Mouse (Mus musculus) embryo, embryonic 10 days (tissue): ENCODE data around the gene Hsd17b11.
A peak's percentile ranks its signal among the peaks of the same experiment; 100 is the strongest.
"Not testable (repeated sequence)": the region's sequence is repeated elsewhere in the genome, so short reads cannot be mapped to it uniquely, and the experiment has no call there.

Source experiments
- DNase-seq: peaks from one replicate; pipeline ENCODE4 v3.0.0-alpha.2; 2015; ENCODE audit warnings: low spot score

Gene Hsd17b11

DNA sequence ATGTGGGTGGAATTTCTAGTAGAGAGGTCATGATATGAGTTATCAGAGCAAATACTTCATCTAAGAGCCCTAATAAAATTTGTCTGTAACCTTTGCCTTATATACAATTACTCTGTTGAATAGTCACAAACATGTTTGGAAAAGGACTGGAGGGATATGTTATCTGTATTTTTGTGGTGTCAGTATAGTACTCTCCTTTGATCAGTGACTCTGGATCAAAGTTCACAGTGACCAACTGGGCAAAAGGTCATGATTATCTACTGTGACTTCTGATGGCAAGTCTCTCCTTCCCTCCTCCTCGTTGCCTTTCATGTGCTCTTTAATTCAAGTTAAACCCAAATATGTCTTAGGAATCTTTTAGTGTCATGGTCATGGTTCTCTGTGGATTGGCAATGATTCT is 14.1 kb upstream of the Hsd17b11 start:
- no peak for DNase-seq

DNA sequence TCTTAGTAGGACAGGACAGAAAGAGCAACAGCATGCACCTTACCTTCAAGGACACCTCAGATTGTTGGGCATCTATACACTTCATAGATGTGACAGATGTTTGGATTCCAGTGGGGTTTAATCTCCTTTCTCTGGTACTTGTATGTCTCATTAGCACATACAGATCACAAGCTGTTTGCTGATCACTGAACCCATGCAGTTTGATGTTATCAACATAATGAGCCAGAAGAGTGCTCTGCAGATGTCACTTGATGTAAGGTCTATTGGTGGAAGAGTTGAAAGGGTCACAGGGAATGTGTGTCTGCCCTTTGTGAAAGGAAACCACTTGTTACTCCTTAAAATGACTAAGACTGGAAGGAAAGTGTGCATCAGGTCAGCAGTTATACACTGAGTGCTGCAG is 13.3 kb upstream of the Hsd17b11 start:
- DNase-seq, result no peak

DNA sequence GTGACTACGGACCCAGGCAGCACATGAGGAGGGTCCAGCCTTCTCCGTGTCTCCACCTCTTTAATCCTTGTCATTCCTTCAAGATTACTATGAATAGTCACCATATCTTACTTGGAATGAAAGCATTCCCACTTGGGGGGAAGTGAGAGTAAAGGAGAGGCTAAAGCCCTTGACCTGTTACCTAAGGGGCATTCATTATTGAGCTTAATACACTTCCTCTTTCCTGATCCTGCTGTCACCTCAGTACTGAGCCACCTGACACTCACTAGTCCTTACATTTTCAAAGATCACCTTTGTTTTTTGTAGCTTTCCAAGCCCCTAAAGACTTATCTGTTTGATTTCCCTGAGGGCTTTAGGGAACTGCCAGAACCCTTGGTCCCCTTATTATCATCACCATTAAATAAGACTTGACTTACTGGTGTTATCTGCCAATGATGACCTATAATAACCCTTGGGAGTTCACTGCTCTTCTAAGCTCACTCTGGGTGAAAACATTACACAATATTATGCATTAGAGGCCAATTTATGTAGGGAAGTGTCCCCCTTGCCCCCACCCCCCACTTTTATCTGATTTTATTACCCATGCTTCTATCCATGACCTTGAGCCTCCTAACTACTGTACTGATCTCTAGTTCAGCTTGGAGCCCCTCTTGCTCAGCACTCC is 10.8 kb upstream of the Hsd17b11 start:
- no peak for DNase-seq

DNA sequence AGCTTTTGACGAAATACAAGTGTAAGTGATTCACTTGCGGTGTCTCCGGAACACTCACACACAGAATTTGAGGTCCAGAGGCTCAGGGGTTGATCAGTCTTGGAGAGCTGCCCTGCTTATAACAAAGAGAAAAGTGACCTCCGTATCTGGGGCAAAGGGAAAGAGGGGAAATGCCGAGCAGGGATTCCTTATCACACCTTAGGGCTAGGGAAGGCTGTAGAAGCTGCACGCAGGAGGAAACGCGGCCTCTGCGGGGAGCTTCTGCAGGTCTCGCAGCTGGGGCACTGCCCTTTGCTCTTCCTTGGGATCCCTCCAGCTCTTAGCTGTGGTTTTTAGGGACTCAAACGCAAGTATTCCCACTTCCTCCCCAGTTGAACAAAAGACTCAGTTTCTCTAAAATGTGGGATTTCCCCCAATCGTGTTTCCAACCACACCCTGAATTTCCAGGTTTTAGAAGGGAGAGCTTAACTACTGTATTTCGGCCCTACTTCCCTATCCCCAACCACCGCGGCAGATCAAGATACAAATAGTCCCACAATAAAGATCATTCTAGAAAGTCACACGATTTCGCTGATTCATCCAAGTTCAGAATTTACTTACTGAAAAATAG is 3.6 kb upstream of the Hsd17b11 start:
- DNase-seq, result no peak

DNA sequence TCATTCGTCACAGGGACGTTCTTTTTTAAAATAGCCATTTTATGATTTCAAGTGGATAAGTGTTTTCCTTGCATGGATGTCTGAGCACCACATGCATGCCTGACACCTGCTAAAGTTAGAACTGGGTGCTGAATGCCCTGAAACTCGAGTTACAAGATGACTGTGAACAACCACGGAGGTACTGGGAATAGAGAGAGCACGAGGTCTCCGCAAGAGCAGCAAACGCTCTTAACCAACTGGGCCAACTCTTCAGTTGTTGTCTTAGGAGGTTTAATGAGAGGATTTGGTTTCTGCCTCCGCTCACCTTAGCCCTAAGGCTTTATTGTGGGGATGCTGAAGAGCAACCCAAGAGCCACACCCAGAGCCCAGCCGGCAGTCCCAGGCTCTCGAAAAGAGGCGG is 3.0 kb upstream of the Hsd17b11 start:
- no peak for DNase-seq

DNA sequence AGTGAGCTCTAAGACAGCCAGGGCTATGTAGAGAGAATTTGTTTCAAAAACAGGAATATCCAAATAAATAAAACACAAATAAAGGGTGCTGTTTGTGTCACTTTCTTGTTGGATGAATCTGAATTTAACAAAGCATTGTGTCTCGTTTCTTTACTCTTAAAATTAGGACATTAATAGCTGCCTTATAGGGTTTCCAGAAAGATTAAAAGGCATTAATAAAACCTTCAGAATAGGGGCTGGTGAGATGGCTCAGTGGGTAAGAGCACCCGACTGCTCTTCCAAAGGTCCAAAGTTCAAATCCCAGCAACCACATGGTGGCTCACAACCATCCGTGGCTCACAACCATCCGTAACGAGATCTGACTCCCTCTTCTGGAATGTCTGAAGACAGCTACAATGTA is 2.5 kb upstream of the Hsd17b11 start:
- not testable (repeated sequence) for DNase-seq

DNA sequence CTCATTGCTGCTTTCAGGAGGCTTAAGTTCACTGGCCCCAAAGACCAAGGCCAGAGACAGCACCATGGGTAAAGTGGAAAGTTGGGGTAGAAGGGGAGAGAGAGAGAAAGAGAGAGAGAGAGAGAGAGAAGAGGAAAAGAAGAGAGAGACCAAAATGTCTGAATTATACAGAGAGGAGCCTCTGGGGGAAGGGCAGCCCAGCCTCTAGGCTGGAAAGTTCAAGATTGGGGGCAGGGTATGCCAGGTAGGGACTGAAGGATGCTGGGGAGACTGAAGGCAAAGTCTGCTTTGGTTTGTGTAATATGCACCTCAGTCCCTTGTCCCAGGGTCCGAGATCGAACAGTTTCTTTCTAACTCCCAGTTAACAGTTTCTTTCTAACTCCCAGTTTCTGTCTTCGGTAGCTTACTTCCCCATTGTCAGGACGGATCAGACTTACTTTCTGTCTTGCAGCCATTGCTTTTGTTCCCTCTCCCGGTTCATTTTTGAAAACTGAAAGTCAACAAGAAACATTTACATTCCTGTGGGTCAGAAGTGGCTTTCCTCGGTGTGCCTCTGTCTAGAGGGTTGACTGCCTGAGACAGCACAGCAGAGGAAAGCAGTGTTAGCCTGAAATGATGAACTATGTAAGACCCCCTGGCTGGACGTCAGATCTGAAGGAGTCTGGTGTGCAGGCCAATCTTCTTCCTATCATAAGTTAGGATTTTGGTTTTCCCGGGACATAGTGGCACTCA is 1.7 kb upstream of the Hsd17b11 start:
- no peak for DNase-seq

DNA sequence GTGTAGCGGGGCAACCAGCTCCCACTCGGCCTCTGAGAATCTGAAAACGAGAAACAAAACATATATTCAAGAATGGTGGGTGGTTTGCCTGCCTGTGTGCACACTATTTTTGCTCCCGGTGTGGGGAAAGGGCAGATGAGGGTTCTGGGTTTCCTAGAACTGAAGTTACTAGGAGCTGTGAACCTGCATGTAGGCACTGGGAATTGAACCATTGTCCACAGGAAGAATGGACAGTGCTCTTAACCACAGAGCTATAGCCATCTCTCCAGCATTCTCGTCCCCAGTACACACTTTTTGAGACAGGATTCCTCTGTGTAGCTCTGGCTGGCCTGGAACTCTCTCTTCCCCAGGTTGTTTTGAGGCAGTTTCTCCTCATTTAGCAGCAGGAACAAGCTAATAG is 839 bp upstream of the Hsd17b11 start:
- DNase-seq, result no peak

DNA sequence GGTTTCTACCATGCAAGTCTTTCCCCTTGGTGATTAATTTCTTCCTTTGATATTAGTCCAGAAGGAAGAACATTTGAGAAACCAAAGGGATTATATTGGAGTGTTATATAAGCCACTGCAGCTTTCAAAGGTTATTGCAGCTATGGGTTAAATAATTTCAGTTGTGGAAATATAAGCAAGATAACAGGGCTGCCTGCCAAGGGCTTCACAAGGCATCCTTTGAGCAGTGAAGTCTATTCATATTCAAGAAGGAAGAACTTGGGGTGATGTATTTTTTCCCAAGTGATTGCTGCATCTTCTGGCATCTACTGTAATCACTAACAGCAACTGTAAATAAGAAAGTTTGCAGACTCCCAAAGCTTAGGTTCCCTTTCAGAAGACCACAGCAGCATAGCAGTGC is 10.3 kb downstream of the Hsd17b11 start:
- no peak for DNase-seq

DNA sequence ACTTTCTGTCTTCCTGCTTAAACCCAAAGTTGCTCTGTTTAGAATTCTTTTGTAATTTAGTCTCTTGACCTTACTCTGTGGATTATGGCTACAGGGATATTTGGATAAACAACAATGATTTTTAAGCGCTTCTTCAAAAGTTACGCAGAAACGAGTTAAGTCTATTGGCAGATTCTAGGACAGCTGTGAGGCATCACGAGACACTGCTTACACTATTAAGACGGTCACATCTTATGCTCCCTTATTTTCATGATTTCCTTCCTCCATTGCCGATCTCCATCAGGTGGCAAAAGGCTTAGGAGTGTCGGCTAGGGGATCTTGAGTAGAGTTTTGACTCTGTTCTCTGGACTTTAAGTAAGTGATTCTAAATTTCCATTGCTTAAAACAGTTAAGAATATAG is 11.5 kb downstream of the Hsd17b11 start:
- DNase-seq, result no peak

DNA sequence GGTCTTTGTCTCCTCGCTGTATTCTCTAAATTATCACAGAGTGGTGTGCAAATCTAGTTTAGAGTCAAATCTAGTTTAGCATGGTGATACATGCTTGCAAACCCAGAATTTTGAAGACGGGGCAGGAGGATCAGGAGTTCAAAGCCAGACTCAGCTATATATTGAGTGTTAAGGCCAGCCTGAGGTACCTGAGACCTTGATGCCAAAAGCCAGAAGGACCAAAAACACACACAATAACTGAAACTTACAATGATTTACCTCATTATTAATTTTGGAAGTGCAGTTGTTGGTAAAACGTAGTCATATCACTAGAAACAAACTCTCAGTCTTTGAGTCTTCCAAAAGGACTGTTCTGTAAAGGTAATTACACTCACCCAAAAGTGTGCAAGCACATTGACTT is 12.3 kb downstream of the Hsd17b11 start:
- DNase-seq, result no peak

DNA sequence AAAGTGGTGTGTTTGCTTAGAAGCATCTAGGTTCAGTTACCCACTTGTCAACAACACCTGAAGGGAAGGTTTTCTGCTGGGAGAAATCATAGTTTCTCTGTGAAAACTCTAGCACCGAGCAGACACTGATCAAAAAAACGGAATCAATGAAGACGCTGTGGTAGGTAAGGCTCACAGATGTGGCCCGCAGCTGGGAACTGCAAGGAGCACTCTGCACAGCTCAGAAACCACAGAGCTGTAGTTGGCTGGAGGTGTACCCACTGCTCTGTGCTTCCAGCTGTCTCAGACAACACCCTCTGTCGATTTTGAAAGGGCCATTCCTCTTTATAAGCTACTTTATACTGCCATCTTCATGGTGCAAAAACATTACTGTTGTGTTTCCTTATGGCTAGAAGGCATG is 13.9 kb downstream of the Hsd17b11 start:
- DNase-seq, result no peak

DNA sequence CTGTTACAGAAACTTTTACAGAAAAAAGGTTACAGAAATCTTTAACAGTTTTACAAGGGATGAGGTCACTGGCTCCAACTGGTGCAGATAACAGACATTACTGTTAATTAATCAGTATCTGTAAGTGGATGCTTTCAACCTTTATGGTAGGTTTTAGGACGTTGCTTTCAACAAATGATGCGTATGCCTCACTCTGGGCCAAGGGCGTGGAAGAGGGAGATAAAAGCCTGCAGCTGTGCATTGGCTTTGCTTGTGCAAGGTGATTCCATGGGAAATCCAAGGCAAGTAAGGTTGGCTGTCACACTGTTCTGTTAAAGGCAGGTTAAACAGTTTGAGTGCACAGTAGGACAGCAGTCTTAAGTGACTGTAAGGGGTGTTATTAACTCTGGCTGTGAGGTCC is 14.9 kb downstream of the Hsd17b11 start:
- no peak for DNase-seq

DNA sequence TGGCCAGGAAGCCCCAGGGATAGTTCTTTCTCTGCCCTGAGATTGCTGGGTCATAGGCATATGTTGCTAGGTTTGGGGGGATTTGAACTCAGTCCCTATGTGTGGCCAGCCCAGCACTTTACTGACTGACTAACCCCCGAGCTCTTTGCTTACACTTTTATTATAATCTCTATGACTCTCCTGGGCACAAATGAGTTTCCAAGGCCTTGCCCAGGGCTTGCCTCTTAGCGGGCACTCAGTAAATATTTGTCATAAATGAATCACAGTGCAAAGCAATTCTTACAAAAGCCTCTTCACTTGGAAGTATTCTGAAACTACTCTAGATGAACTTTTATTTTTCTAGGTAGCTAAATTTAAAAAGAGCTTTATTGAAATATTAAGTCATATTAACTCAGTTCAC is 17.8 kb downstream of the Hsd17b11 start:
- DNase-seq, result no peak

DNA sequence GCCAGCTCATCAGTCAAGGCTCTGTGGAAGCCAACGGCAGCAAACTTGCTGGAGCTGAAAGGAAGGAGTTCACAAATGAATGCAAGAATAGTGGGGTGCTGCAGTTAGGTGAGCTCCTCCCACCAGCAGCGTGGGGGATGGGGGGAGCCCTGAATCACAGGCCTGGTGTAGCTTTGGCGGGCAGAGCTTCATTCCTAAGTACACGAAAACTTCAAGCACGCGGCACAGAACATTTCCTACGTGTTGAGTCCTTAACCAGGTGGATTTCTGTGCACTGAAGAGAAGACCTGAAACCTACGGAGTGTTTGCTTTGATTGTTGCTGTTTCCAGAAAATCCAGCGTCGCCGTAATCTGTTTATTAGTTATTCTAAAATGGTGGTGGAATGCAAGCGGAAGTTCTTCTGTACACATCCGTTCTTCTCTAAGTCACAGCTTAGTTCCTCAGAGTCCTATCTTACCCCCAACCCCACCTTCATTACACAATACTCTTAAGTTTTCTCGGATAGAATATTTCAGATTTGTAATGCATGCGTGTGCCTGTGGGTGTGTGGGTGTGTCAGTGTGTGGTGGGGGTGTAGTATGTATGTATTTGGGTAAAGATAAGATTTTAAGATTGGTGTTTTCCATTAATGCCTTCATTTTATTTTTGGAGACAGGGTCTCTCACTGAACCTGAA is 18.3 kb downstream of the Hsd17b11 start:
- DNase-seq, result no peak

DNA sequence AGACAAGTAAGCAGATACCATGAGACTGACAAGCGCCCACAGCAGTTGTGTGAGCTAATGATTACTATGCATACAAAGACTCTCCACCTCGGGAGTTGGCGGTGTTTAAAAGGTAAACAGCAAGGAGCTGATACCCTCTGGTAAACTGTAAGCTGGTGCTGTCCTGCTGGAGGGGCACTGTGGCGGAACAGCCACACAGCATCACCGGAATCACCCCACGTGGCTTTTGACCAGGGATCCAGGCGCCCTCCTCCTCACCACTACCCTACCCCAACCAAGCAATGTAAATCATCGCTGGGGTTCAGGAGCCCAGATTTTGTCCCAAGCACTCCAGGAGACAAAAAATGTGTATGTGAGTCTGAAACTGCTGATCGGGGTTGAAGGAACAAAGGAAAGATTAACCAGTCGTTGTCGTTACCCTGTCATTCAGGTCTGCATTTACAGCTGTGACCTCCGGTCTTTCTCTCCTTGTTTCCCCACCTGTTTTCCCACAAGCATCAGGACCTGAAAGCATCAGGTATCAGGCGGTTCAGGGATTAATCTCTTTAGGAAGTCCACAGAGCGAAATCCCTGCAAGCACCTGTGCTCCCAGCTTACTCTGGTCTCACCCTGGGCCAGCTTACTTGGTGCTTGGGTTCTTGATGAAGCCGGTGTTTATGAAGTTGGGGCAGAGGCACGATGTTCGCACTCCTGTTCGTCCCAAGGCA is 19.0 kb downstream of the Hsd17b11 start:
- DNase-seq, result peak; percentile 43

DNA sequence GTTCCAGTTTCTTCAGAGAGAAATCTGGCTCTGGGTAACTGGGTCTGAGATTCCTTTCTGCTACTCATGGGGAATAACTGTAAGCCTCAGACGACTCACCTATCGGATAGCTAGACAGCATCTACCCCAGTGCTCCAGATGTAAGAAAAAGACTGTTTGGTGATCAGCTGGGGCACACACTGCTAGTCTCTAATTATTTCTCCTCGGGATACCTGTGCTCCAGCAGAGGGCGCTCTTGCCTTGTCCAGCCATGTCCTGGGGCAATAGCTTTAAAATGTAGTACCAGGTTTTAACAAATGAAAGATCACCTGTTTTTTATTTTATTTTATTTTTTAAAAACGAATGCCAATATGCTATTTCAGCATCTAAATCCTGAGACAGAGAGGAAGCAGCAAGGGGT is 22.0 kb downstream of the Hsd17b11 start:
- DNase-seq, result peak; percentile 89

DNA sequence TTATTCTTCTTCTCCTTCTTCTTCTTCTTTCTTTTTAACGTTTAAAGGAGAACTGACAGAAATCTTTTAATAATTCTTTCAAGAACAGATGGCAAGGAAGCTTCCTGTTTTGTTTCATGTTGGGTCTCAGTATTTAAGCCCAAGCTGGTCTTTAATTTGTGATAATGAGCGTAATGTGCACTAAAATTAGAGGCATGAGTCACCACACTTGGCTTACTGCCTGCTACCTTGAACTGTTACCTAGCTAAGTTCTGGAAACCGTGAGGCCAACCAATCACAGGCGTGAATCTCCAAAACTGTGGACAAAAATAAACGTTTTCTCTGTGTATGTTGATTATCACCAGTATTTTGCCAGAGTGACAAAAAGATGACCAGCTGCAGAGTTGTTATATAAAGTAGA is 23.0 kb downstream of the Hsd17b11 start:
- no peak for DNase-seq

DNA sequence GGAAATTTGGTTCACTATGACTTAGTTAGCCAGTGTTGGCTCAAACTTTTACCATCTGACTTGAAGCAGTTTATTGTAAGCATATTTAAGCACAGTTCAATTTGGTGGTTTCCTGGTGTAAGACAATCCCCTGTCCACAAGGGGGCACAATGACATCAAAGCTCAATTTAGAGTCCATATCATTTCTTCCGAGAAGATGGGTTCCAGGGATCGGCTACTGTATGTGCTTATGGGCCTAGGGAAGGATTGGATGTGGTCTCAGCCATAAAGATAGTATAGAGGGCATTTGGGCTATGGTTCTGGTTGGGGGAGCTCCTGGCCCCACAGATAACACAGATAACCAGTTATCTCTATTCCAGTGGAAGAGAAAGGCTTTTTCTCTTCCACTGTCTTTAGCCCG is 26.5 kb downstream of the Hsd17b11 start:
- peak; percentile 59 for DNase-seq

DNA sequence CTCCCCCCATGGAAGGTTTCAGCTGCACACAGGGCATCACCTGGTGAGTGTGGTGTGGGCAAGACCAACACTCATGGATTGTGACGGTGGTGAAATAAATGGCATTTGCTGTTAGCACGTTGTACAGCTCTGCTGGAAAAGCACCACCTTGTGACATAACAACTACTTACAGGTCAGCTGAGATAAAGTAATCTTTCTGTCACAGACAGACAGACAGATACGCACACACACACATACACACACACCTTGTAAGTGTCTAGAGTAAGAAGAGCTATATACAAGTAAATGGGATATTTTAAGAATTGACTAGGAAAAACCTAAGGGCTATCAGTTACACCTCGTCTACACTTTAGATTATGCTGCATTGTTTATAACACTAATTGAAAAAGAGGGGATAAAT is 27.1 kb downstream of the Hsd17b11 start:
- DNase-seq, result no peak

DNA sequence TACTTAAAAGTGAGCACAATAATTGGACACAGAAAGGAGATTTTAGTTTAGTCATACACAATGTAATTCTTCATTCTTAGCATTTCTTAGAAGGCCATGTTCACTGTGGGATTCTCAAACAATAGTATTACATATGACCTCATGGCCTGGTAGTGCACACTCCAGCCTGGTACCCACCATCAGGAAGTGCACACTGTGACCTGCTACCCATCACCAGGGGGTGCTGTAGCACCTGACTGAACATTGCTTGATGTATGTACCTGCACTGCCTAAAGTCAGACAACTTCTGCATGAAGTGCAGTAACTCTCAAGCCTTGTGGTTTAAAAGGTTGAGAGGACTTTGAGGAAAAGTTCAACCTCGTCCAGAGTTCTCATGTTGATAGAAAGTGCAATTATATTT is 28.1 kb downstream of the Hsd17b11 start:
- no peak for DNase-seq

DNA sequence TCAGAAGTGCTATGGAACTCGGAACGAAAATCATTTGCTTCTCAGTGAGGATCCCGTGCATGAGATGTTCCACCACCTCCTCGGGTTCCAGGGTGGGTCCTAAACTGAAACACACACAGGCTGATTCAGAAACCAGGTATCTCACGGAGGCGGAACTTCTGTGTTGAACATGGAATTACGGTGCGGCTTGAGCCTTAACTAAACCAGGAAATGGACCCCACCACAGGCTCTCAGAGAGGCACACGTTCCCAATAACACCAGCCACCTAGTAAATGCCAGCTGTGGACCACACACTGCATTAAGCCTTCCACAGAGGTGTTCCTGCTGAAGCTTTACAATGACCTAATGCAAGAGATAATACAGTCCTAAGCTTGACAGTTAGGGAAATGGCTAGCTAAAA is 28.9 kb downstream of the Hsd17b11 start:
- no peak for DNase-seq
